Mouse (Mus musculus) induced T-regulatory cell, adult 2 months (primary cell): ENCODE results near the gene Tada2b.

Source experiments
- DNase-seq: peaks from one replicate; pipeline ENCODE4 v3.0.0-alpha.2; 2012; ENCODE audit warnings: low read depth

Tada2b gene

GRCm38 (mm10) chr5:36445028-36445427 is 39.1 kb downstream of the Tada2b start:
- no peak for DNase-seq

DNA sequence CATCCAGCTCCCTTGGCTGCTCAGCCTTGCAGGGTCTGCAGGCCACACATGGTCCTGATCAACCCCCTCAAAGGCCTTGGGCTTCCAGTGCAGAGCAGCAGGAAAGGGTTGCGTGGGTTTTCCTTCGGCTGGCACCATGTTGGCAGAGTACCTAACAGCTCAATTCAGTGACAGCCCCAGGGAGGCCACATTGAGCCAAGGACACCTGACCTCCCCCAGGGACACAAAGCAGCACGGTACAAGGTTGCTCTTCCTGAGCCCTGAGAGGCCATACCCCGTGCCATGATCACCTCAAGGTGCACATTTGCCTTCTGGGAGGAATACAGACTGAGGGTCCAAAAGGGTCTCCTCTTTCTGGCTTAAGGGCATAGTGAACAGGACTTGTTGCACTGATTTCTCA is 39.5 kb downstream of the Tada2b start:
- DNase-seq, result no peak

DNA sequence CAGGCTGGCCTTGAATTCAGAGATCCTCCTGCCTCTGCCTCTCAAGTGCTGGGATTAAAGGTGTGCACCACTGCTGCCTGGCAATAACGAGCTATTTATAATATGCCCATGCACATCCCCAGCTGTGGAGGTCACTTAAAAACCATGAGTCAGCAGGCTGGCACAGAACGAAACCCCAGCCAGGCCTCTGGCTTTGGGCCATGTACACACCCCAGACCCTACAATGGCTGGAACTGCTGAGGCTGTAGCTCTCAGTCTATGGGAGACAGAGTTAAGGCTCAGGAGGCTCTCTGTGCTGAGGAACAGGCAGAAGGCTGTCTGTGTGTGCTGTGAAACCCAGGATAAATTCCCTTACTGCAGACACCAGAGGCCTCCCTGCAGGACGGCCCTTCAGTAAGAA is 43.3 kb downstream of the Tada2b start:
- no peak for DNase-seq

DNA sequence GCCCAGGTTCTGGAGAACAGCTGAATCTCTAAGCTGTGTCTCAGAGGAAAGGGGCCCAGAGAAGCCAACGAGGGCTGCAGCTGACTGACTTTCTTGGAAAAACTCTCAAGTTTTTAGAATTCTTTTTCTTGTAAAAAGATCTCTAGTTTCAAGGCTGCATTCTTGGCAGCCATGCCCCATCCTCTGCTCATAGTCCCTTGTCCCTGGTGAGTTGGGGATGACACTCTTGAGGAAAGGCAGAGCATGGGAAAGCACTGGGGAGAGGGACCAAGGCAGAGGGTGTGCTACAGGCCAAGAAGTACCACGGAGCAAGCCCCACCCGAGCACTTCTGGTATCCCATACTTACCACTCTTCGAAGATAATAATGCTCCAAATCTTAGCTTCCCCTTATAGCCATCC is 47.2 kb downstream of the Tada2b start:
- no peak for DNase-seq

- no peak for DNase-seq
These were observed 49.6 kb downstream of the Tada2b start for GRCm38 (mm10) chr5:36434398-36434967.

- no peak for DNase-seq
These were observed 52.4 kb downstream of the Tada2b start for GRCm38 (mm10) chr5:36431711-36432110.

- DNase-seq, result no peak
These were observed 54.5 kb downstream of the Tada2b start for GRCm38 (mm10) chr5:36429551-36429950.

- no peak for DNase-seq
These were observed 56.3 kb downstream of the Tada2b start for GRCm38 (mm10) chr5:36427831-36428230.

DNA sequence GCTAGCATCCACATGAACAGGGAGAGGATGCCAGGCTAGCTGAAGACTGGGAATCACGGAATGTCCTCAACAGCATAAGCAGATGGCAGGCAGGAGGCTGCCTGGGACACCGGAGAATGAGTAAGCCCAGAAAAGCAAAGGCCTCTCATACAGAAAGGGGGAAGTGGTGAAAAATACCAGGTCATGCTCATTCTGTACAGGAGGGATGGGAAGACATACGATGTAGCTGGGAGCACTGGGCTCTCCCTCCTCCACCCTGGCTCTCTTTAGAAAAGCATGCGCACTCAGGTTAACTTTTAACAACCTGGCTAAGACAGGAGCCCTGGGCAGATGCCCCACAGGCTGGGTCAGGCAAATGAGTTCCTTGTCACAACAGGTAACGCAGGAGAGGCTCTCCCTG is 57.7 kb downstream of the Tada2b start:
- DNase-seq, result no peak

- no peak for DNase-seq
These were observed 59.4 kb downstream of the Tada2b start for GRCm38 (mm10) chr5:36424676-36425075.
